Mouse (Mus musculus): Measurements from ENCODE around the gene Eml4. TPM values are rescaled to one million over a fixed set of nuclear protein-coding genes. Genes with fewer than 3 reads are reported as not detected.

Gene Eml4
- polyA plus RNA-seq, 1 experiment from 2014 or later: 15.4 TPM

GRCm38 (mm10) chr17:83365130-83365529, 14.4 kb downstream of the Eml4 start:
- WGBS: 57% methylated on average over 2 of the region's 2 CpGs
- H3K27ac ChIP-seq (replicated peaks): peak overlapping the region; percentile 72; the same call in 1 of the 2 replicates
- no peaks in the 10 kb centered on the region for H3K36me3 ChIP-seq
- no peak overlapping the region for H3K9ac ChIP-seq
- H3K9me3 ChIP-seq: no peaks in the 10 kb centered on the region
- no peak for ATAC-seq (ENCODE audit: extremely low read depth, insufficient number of reproducible peaks, low FRiP score, low TSS enrichment)
- no peaks in the 10 kb centered on the region for H3K27me3 ChIP-seq (replicated peaks)
- no peak overlapping the region; the same call in 1 of the 2 replicates for H3K4me2 ChIP-seq
- peaks cover 74% of the 10 kb centered on the region for H3K4me1 ChIP-seq
- no peak overlapping the region for H3K4me3 ChIP-seq

- no peaks in the 10 kb centered on the region for H3K9me3 ChIP-seq
- no peaks in the 10 kb centered on the region for H3K36me3 ChIP-seq
- H3K4me3 ChIP-seq: no peak overlapping the region
- H3K27ac ChIP-seq (replicated peaks): peak overlapping the region; percentile 72
- H3K4me2 ChIP-seq: peak overlapping the region; percentile 43
- 18% methylated on average over 11 of the region's 11 CpGs for WGBS
- no peak for ATAC-seq (ENCODE audit: extremely low read depth, insufficient number of reproducible peaks, low FRiP score, low TSS enrichment)
- peaks cover 68% of the 10 kb centered on the region for H3K4me1 ChIP-seq
- H3K9ac ChIP-seq: peak overlapping the region; percentile 66
- no peaks in the 10 kb centered on the region for H3K27me3 ChIP-seq (replicated peaks)
These were observed 15.1 kb downstream of the Eml4 start for GRCm38 (mm10) chr17:83365614-83366355.

- 0 out of 2 replicates have a peak, but pooled peaks cover 4% of the 10 kb centered on the region for H3K36me3 ChIP-seq
- H3K27me3 ChIP-seq (replicated peaks): no peaks in the 10 kb centered on the region
- H3K4me1 ChIP-seq: peaks cover 56% of the 10 kb centered on the region
- no peak overlapping the region for H3K9ac ChIP-seq
- H3K4me2 ChIP-seq: no peak overlapping the region
- H3K27ac ChIP-seq (replicated peaks): no peak overlapping the region
- no peak overlapping the region for H3K4me3 ChIP-seq
- ATAC-seq (ENCODE audit: extremely low read depth, insufficient number of reproducible peaks, low FRiP score, low TSS enrichment): no peak
- 69% methylated on average over 5 of the region's 5 CpGs for WGBS
- no peaks in the 10 kb centered on the region for H3K9me3 ChIP-seq
These were observed 16.7 kb downstream of the Eml4 start for GRCm38 (mm10) chr17:83367387-83367786.

- Histone ChIP-seq H3K4me3 (no peak overlapping the region), H3K27ac (replicated peaks) (no peak overlapping the region), H3K4me1 (peaks cover 19% of the 10 kb centered on the region), H3K9ac (no peak overlapping the region), H3K27me3 (replicated peaks) (no peaks in the 10 kb centered on the region), H3K36me3 (0 out of 2 replicates have a peak, but pooled peaks cover 4% of the 10 kb centered on the region), H3K9me3 (no peaks in the 10 kb centered on the region), H3K4me2 (no peak overlapping the region)
- no peak for ATAC-seq (ENCODE audit: extremely low read depth, insufficient number of reproducible peaks, low FRiP score, low TSS enrichment)
These were observed 23.4 kb downstream of the Eml4 start for GRCm38 (mm10) chr17:83374123-83374522.

GRCm38 (mm10) chr17:83375848-83376247, 25.1 kb downstream of the Eml4 start:
- Histone ChIP-seq H3K4me1 (peaks cover 19% of the 10 kb centered on the region), H3K4me3 (no peak overlapping the region), H3K27ac (replicated peaks) (no peak overlapping the region), H3K27me3 (replicated peaks) (no peaks in the 10 kb centered on the region), H3K9me3 (no peaks in the 10 kb centered on the region), H3K4me2 (no peak overlapping the region), H3K9ac (no peak overlapping the region), H3K36me3 (peaks cover 4% of the 10 kb centered on the region; the same call in 1 of the 2 replicates)
- WGBS: 77% methylated on average over 3 of the region's 3 CpGs
- ATAC-seq (ENCODE audit: extremely low read depth, insufficient number of reproducible peaks, low FRiP score, low TSS enrichment): no peak

- no peak for ATAC-seq (ENCODE audit: extremely low read depth, insufficient number of reproducible peaks, low FRiP score, low TSS enrichment)
- H3K4me1 ChIP-seq: peaks cover 19% of the 10 kb centered on the region
- H3K36me3 ChIP-seq: no peaks in the 10 kb centered on the region; the same call in 1 of the 2 replicates
- H3K9ac ChIP-seq: no peak overlapping the region
- no peak overlapping the region for H3K27ac ChIP-seq (replicated peaks)
- WGBS: 80% methylated on average over 4 of the region's 4 CpGs
- H3K27me3 ChIP-seq (replicated peaks): no peaks in the 10 kb centered on the region
- H3K4me3 ChIP-seq: no peak overlapping the region
- no peaks in the 10 kb centered on the region for H3K9me3 ChIP-seq
- H3K4me2 ChIP-seq: no peak overlapping the region
These were observed 26.1 kb downstream of the Eml4 start for GRCm38 (mm10) chr17:83376801-83377200.

GRCm38 (mm10) chr17:83377755-83378443, 27.2 kb downstream of the Eml4 start:
- no peak for ATAC-seq (ENCODE audit: extremely low read depth, insufficient number of reproducible peaks, low FRiP score, low TSS enrichment)
- H3K27ac ChIP-seq (replicated peaks): no peak overlapping the region
- no peak overlapping the region for H3K9ac ChIP-seq
- H3K36me3 ChIP-seq: no peaks in the 10 kb centered on the region; the same call in 1 of the 2 replicates
- no peak overlapping the region for H3K4me2 ChIP-seq
- H3K27me3 ChIP-seq (replicated peaks): no peaks in the 10 kb centered on the region
- no peak overlapping the region for H3K4me3 ChIP-seq
- 81% methylated on average over 10 of the region's 10 CpGs for WGBS
- H3K9me3 ChIP-seq: no peaks in the 10 kb centered on the region
- H3K4me1 ChIP-seq: peaks cover 23% of the 10 kb centered on the region

- Histone ChIP-seq H3K9ac (no peak overlapping the region), H3K4me2 (no peak overlapping the region), H3K36me3 (no peaks in the 10 kb centered on the region; the same call in 1 of the 2 replicates), H3K4me3 (no peak overlapping the region), H3K27ac (replicated peaks) (no peak overlapping the region), H3K9me3 (no peaks in the 10 kb centered on the region), H3K4me1 (peaks cover 23% of the 10 kb centered on the region), H3K27me3 (replicated peaks) (no peaks in the 10 kb centered on the region)
- no peak for ATAC-seq (ENCODE audit: extremely low read depth, insufficient number of reproducible peaks, low FRiP score, low TSS enrichment)
- 83% methylated on average over 4 of the region's 4 CpGs for WGBS
These were observed 27.7 kb downstream of the Eml4 start for GRCm38 (mm10) chr17:83378444-83378762.

GRCm38 (mm10) chr17:83379366-83379765, 28.6 kb downstream of the Eml4 start:
- no peaks in the 10 kb centered on the region for H3K9me3 ChIP-seq
- ATAC-seq (ENCODE audit: extremely low read depth, insufficient number of reproducible peaks, low FRiP score, low TSS enrichment): no peak
- no peak overlapping the region for H3K9ac ChIP-seq
- no peak overlapping the region for H3K4me3 ChIP-seq
- H3K4me2 ChIP-seq: no peak overlapping the region
- H3K27me3 ChIP-seq (replicated peaks): no peaks in the 10 kb centered on the region
- H3K36me3 ChIP-seq: no peaks in the 10 kb centered on the region; the same call in 1 of the 2 replicates
- H3K27ac ChIP-seq (replicated peaks): no peak overlapping the region
- H3K4me1 ChIP-seq: peaks cover 23% of the 10 kb centered on the region
- 78% methylated on average over 2 of the region's 2 CpGs for WGBS

- H3K27ac ChIP-seq (replicated peaks): no peak overlapping the region
- H3K9me3 ChIP-seq: no peaks in the 10 kb centered on the region
- WGBS: 72% methylated on average over 3 of the region's 3 CpGs
- no peak overlapping the region for H3K4me2 ChIP-seq
- H3K4me3 ChIP-seq: no peak overlapping the region
- ATAC-seq (ENCODE audit: extremely low read depth, insufficient number of reproducible peaks, low FRiP score, low TSS enrichment): no peak
- no peaks in the 10 kb centered on the region for H3K27me3 ChIP-seq (replicated peaks)
- peaks cover 26% of the 10 kb centered on the region for H3K4me1 ChIP-seq
- no peaks in the 10 kb centered on the region; the same call in 1 of the 2 replicates for H3K36me3 ChIP-seq
- no peak overlapping the region for H3K9ac ChIP-seq
These were observed 29.1 kb downstream of the Eml4 start for GRCm38 (mm10) chr17:83379791-83380190.

GRCm38 (mm10) chr17:83382752-83383151, 32.0 kb downstream of the Eml4 start:
- no peak for ATAC-seq (ENCODE audit: extremely low read depth, insufficient number of reproducible peaks, low FRiP score, low TSS enrichment)
- WGBS: 84% methylated on average over 5 of the region's 5 CpGs
- Histone ChIP-seq H3K4me1 (peaks cover 30% of the 10 kb centered on the region), H3K4me2 (no peak overlapping the region), H3K27ac (replicated peaks) (no peak overlapping the region), H3K9ac (no peak overlapping the region), H3K4me3 (no peak overlapping the region), H3K27me3 (replicated peaks) (no peaks in the 10 kb centered on the region), H3K9me3 (no peaks in the 10 kb centered on the region), H3K36me3 (peaks cover 4% of the 10 kb centered on the region; the same call in 1 of the 2 replicates)
